Mouse (Mus musculus): Measurements from ENCODE around the gene Rack1. TPM values are rescaled to one million over a fixed set of nuclear protein-coding genes. Genes with fewer than 3 reads are reported as not detected.
"Not testable (repeated sequence)": the region's sequence is repeated elsewhere in the genome, so short reads cannot be mapped to it uniquely, and the experiment has no call there.

Rack1 gene
- polyA plus RNA-seq, 1 experiment from 2014 or later, result 994 TPM

GRCm38 (mm10) chr11:48789973-48790823 lies 9.9 kb upstream of the Rack1 start:
- H3K9me3 ChIP-seq (ENCODE audit: control insufficient read depth, low read length), result no peaks in the 10 kb centered on the region
- no peak overlapping the region for H3K9ac ChIP-seq (ENCODE audit: low read depth, low read length)
- no peak overlapping the region for H3K27ac ChIP-seq (ENCODE audit: low read depth, low read length)
- H3K36me3 ChIP-seq (ENCODE audit: control insufficient read depth, insufficient read depth, low read length), result no peaks in the 10 kb centered on the region
- peak overlapping the region; percentile 35 for H3K4me2 ChIP-seq (replicated peaks; ENCODE audit: low read depth, low read length)
- no peaks in the 10 kb centered on the region for H3K27me3 ChIP-seq (ENCODE audit: control insufficient read depth, insufficient read depth, low read length)
- ATAC-seq (ENCODE audit: low FRiP score, low TSS enrichment), result peak; percentile 58; the same call in 1 of the 2 replicates
- 20% methylated on average over 20 of the region's 20 CpGs for WGBS
- peak overlapping the region; percentile 16; the same call in 1 of the 2 replicates for H3K4me3 ChIP-seq (ENCODE audit: low read length)
- H3K4me1 ChIP-seq (ENCODE audit: control insufficient read depth, insufficient read depth, low read length), result no peaks in the 10 kb centered on the region

DNA sequence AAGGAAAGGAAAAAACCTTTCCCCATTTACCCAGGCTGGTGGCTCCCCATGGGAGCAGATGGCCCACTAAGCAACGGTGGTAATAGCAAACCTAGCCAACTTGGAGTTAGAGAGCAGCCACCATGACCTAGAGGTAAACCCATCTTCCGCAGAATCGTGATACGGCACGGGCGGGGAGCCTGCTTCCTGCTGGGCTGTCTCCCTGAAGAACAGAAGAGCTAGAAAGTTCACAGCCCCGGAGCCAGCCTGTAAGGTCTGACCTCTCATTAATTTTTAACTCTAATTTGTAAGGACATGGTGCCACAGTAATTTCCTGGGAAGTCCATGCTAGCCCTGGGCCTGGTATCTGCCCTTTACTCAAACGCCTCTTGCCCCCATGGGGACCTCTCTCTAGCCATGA lies 9.2 kb upstream of the Rack1 start:
- no peaks in the 10 kb centered on the region for H3K27me3 ChIP-seq (ENCODE audit: control insufficient read depth, insufficient read depth, low read length)
- H3K9ac ChIP-seq (ENCODE audit: low read depth, low read length), result no peak overlapping the region
- H3K4me1 ChIP-seq (ENCODE audit: control insufficient read depth, insufficient read depth, low read length), result no peaks in the 10 kb centered on the region
- no peak overlapping the region for H3K27ac ChIP-seq (ENCODE audit: low read depth, low read length)
- ATAC-seq (ENCODE audit: low FRiP score, low TSS enrichment), result 0 out of 2 replicates have a peak, but pooled peaks have one; percentile 4
- no peak overlapping the region for H3K4me3 ChIP-seq (ENCODE audit: low read length)
- 52% methylated on average over 8 of the region's 8 CpGs for WGBS
- H3K9me3 ChIP-seq (ENCODE audit: control insufficient read depth, low read length), result no peaks in the 10 kb centered on the region
- H3K4me2 ChIP-seq (replicated peaks; ENCODE audit: low read depth, low read length), result no peak overlapping the region
- H3K36me3 ChIP-seq (ENCODE audit: control insufficient read depth, insufficient read depth, low read length), result no peaks in the 10 kb centered on the region

- 86% methylated on average over 9 of the region's 9 CpGs for WGBS
- not testable (repeated sequence) for H3K27me3 ChIP-seq (ENCODE audit: control insufficient read depth, insufficient read depth, low read length); H3K4me1 ChIP-seq (ENCODE audit: control insufficient read depth, insufficient read depth, low read length); H3K27ac ChIP-seq (ENCODE audit: low read depth, low read length); H3K9ac ChIP-seq (ENCODE audit: low read depth, low read length); H3K36me3 ChIP-seq (ENCODE audit: control insufficient read depth, insufficient read depth, low read length); ATAC-seq (ENCODE audit: low FRiP score, low TSS enrichment); H3K9me3 ChIP-seq (ENCODE audit: control insufficient read depth, low read length); H3K4me2 ChIP-seq (replicated peaks; ENCODE audit: low read depth, low read length); H3K4me3 ChIP-seq (ENCODE audit: low read length)
These were observed 8.2 kb upstream of the Rack1 start for GRCm38 (mm10) chr11:48791894-48792293.

GRCm38 (mm10) chr11:48793184-48793583 lies 6.9 kb upstream of the Rack1 start:
- Histone ChIP-seq H3K9me3 (ENCODE audit: control insufficient read depth, low read length) (no peaks in the 10 kb centered on the region), H3K27ac (ENCODE audit: low read depth, low read length) (no peak overlapping the region), H3K36me3 (ENCODE audit: control insufficient read depth, insufficient read depth, low read length) (no peaks in the 10 kb centered on the region), H3K9ac (ENCODE audit: low read depth, low read length) (no peak overlapping the region), H3K4me1 (ENCODE audit: control insufficient read depth, insufficient read depth, low read length) (0 out of 2 replicates have a peak, but pooled peaks cover 2% of the 10 kb centered on the region), H3K4me3 (ENCODE audit: low read length) (no peak overlapping the region), H3K4me2 (replicated peaks; ENCODE audit: low read depth, low read length) (no peak overlapping the region), H3K27me3 (ENCODE audit: control insufficient read depth, insufficient read depth, low read length) (no peaks in the 10 kb centered on the region)
- WGBS, result 97% methylated on average over 3 of the region's 3 CpGs
- no peak for ATAC-seq (ENCODE audit: low FRiP score, low TSS enrichment)

GRCm38 (mm10) chr11:48795221-48795620 lies 4.9 kb upstream of the Rack1 start:
- Histone ChIP-seq H3K36me3 (ENCODE audit: control insufficient read depth, insufficient read depth, low read length) (no peaks in the 10 kb centered on the region), H3K9ac (ENCODE audit: low read depth, low read length) (no peak overlapping the region), H3K4me3 (ENCODE audit: low read length) (no peak overlapping the region), H3K9me3 (ENCODE audit: control insufficient read depth, low read length) (no peaks in the 10 kb centered on the region), H3K4me1 (ENCODE audit: control insufficient read depth, insufficient read depth, low read length) (0 out of 2 replicates have a peak, but pooled peaks cover 5% of the 10 kb centered on the region), H3K4me2 (replicated peaks; ENCODE audit: low read depth, low read length) (no peak overlapping the region), H3K27ac (ENCODE audit: low read depth, low read length) (no peak overlapping the region), H3K27me3 (ENCODE audit: control insufficient read depth, insufficient read depth, low read length) (no peaks in the 10 kb centered on the region)
- WGBS, result 85% methylated on average over 7 of the region's 7 CpGs
- ATAC-seq (ENCODE audit: low FRiP score, low TSS enrichment), result no peak

DNA sequence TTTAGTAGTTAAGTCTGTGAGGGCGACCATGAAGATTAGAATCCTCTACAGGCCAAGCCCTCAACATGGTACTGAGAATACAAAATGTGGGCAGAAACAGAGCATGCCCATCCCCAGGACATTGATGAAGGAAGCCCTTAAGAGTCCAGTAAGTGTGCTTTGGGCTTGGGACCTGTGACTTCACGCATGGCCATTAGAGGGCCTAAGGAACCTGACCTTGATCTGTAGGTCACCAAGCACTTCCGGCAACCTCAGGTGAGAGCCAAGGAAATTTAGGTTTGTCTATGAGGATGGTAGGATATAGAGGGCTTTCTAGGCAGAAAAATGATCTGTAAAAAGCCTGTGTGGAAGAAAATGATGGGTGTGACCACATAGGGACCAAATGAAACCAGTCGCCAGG lies 3.8 kb upstream of the Rack1 start:
- no peak overlapping the region for H3K4me2 ChIP-seq (replicated peaks; ENCODE audit: low read depth, low read length)
- no peak overlapping the region for H3K9ac ChIP-seq (ENCODE audit: low read depth, low read length)
- no peaks in the 10 kb centered on the region for H3K27me3 ChIP-seq (ENCODE audit: control insufficient read depth, insufficient read depth, low read length)
- WGBS, result 87% methylated on average over 4 of the region's 4 CpGs
- no peak overlapping the region for H3K4me3 ChIP-seq (ENCODE audit: low read length)
- no peak for ATAC-seq (ENCODE audit: low FRiP score, low TSS enrichment)
- H3K4me1 ChIP-seq (ENCODE audit: control insufficient read depth, insufficient read depth, low read length), result 0 out of 2 replicates have a peak, but pooled peaks cover 5% of the 10 kb centered on the region
- H3K36me3 ChIP-seq (ENCODE audit: control insufficient read depth, insufficient read depth, low read length), result peaks cover 4% of the 10 kb centered on the region; the same call in 1 of the 2 replicates
- H3K27ac ChIP-seq (ENCODE audit: low read depth, low read length), result no peak overlapping the region
- H3K9me3 ChIP-seq (ENCODE audit: control insufficient read depth, low read length), result no peaks in the 10 kb centered on the region

GRCm38 (mm10) chr11:48797287-48797686 lies 2.8 kb upstream of the Rack1 start:
- H3K9me3 ChIP-seq (ENCODE audit: control insufficient read depth, low read length), result no peaks in the 10 kb centered on the region
- H3K4me2 ChIP-seq (replicated peaks; ENCODE audit: low read depth, low read length), result no peak overlapping the region
- no peak for ATAC-seq (ENCODE audit: low FRiP score, low TSS enrichment)
- no peak overlapping the region for H3K4me3 ChIP-seq (ENCODE audit: low read length)
- H3K9ac ChIP-seq (ENCODE audit: low read depth, low read length), result no peak overlapping the region
- WGBS, result 81% methylated on average over 5 of the region's 5 CpGs
- H3K27me3 ChIP-seq (ENCODE audit: control insufficient read depth, insufficient read depth, low read length), result no peaks in the 10 kb centered on the region
- H3K4me1 ChIP-seq (ENCODE audit: control insufficient read depth, insufficient read depth, low read length), result peaks cover 14% of the 10 kb centered on the region
- H3K36me3 ChIP-seq (ENCODE audit: control insufficient read depth, insufficient read depth, low read length), result peaks cover 14% of the 10 kb centered on the region; the same call in 1 of the 2 replicates
- H3K27ac ChIP-seq (ENCODE audit: low read depth, low read length), result no peak overlapping the region

DNA sequence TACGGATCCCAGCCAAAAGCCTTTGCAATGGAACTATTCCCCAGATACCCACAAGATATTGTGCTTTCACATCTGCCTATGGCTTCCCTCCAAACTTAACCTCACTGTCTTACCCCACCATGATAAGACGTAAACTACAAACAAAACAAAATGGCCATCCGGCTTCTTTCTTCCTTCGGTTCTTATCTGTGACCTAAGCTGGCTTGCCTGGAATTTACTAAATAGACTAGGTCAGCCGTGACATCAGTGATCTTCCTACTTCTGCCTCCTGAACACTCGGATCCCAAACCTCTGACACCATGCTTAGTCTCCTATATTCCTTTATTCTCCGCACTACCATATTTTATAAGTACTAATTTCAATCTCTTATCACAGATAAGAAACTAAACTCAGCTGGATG lies 1.8 kb upstream of the Rack1 start:
- Histone ChIP-seq H3K27ac (ENCODE audit: low read depth, low read length) (no peak overlapping the region), H3K4me3 (ENCODE audit: low read length) (no peak overlapping the region), H3K4me1 (ENCODE audit: control insufficient read depth, insufficient read depth, low read length) (peaks cover 15% of the 10 kb centered on the region), H3K9ac (ENCODE audit: low read depth, low read length) (no peak overlapping the region), H3K4me2 (replicated peaks; ENCODE audit: low read depth, low read length) (peak overlapping the region; percentile 80), H3K36me3 (ENCODE audit: control insufficient read depth, insufficient read depth, low read length) (peaks cover 24% of the 10 kb centered on the region), H3K27me3 (ENCODE audit: control insufficient read depth, insufficient read depth, low read length) (no peaks in the 10 kb centered on the region), H3K9me3 (ENCODE audit: control insufficient read depth, low read length) (no peaks in the 10 kb centered on the region)
- no peak for ATAC-seq (ENCODE audit: low FRiP score, low TSS enrichment)
- 90% methylated on average over 7 of the region's 7 CpGs for whole genome bisulfite sequencing
